Mouse (Mus musculus): ENCODE measurements around the gene Coro7.

GRCm38 (mm10) chr16:4635760-4636159, 43.8 kb downstream of the Coro7 start:
- TF ChIP-seq CTCF (IDR thresholded peaks at IDR 0.05; ENCODE audit: low read depth, low read length) (no peak), POLR2A (IDR thresholded peaks at IDR 0.05; ENCODE audit: extremely low read depth, insufficient read depth, low read length) (no peak)
